Mouse (Mus musculus): ENCODE results near the gene Gmnn.

Gene Gmnn

DNA sequence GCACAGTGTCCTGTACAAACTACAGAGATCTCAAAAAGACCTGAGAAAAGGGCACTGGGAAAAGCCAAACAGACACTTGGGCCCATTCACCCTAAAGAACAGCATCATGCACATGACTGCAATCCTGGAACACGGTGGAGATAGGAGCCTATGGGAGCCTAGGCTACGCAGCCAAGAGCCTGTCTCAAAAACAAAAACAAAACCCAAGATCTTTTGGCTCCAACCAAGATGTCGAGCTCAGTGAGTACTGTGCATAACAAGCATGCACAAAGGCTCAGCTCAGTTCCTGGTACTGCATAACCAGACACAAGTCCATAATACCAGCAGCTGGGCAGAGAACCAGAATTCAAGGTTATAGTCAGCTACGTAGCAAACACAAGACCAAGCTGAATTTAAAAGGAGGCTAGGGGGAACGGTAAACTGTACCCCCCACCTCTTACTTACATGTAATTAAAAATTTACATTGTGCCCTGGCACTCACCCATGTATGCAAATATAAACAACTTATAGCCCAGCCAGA is 1.3 kb downstream of the Gmnn start:
- DNase-seq: no peak

DNA sequence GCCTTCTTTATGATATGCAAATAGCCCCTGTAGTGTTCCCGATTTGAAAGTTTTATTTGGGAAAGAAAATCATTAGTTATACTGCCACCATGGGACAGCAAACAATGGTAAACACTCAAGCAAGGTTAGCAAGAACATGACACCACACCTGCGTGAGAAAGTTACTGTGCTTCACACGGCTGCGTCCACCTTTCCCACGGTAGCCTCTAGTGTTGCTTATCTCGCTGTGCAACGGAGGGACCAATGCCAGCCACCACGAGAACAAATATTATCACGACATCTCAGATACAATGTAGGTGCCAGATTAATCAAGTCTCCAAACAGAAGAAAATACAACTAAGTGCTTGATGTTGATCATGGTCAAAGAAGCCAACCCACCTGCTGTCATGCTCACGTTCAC is 2.3 kb downstream of the Gmnn start:
- DNase-seq: no peak

DNA sequence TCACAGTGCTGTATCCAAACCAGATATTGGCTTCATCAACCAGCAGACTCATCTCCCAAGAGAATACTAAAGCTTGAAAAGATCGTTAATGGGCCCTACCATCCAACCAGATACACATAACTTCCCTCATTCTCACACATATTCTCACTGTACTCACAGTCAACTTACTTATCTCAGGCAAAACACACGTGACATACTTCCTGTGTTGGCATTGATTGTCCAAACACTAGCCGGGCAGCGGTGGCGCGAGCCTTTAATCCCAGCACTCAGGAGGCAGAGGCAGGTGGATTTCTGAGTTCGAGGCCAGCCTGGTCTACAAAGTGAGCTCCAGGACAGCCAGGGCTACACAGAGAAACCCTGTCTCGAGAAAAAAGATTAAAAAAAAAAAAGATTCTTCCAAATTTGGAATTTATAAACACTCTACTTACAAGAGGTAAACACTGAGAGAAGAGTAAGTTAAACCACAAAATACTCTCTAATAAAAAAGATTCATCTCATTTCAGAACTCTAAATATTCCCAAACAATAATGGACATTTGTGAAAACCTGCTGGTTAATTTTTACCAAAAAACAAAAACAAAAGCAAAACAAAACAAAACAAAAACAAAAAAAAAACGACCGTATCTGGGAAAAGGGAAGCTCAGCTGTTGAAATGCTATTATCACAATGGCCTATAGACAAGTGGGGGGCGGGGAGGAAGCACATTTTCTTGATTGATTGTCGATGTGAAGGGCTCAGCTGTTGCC is 3.7 kb downstream of the Gmnn start:
- DNase-seq: no peak

DNA sequence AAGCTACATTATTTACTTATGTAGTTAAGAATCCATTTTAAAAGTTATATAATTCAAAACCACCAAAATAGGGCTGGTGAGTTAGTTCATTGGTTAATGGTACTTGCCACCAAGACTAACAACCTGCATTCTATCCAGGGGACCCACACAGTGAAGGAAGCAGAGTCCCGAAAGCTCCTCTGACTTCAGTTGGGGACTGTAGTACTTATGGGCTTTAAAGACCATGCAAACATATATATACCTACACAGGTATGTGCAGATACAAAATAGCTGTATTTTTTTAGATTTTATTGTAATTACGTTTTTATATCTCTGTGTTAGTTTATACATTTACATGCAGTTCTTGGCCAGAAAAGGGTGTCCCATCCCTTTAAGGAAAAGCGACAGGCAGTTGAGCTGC is 5.0 kb downstream of the Gmnn start:
- no peak for DNase-seq

DNA sequence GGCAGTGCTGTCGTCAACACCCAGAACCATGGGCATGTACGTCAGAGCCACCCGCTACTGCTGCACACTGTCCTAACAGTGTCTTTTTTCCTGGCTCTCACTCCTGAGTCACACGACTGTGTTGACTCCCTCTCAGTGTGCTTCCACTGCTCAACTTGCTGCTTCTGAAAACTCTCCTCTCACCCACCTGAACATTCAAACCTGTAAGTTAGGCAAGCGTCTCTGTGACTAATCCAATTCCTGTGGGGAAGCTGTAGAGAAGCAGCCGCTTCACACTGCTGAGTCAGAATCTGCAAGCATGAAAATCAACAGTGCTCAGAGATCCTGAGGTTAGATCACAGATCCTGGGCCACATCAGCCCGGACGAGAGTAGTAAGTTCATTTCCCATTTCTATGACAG is 10.3 kb downstream of the Gmnn start:
- no peak for DNase-seq

DNA sequence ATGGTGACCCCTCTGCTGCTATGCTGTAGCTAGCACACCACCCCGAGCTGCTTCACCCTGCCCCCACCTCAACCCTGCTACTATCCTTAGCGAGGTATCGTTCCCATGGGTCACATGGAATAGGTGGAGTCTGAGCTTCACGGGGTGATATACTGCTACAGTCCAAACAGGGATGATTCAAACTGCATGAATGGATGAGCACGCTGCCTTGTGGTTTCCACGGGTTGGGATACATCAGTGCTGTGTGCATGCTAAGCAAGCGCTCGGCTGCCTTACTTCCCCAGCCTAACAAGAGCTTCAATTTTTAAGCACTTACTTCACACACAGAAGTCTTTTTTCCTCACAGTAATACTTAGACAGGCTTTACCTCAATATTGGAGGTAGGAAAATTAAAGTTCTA is 10.9 kb downstream of the Gmnn start:
- DNase-seq: no peak

DNA sequence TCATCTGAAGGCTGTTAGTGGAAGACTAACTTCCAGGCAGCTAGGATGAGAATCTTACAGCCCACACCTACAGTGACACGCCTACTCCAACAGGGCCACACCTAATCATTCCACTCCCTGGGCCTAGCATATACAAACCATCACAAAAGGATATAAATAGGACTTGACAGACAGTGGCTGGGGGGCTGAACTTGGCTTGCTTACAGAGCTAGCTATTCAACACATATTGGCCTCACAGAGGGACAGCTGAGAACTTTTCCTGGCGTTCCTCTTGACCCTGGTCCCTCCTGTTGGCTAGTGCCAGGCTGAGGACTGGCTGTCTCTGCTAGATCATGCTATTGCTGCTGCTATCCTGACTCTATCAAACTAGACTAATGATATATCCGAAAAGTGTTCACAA is 13.9 kb downstream of the Gmnn start:
- DNase-seq: no peak

DNA sequence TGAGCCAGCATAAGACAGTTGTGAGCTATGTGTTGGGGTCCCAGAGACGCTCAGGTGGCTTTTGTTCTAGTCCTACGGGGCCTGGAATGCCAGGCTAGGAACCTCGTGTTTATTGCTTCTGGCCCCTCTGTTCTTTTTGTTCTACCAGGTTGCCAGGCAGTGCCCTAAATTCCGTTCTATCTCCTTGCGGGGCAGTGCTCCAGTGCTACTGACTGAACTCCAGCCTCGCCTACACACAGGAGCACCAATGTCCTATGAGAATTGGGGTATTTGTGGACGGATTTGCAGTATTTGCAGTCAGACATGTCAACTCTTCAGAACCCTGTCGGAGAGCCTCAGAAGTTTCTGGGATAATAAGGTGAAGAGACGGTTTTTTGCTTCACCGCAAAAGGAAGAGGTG is 20.7 kb downstream of the Gmnn start, which contains the start of gene Armh2:
Armh2 (plus strand) TSS at position 205 of the 400 bp plus-strand sequence.
- no peak for DNase-seq

DNA sequence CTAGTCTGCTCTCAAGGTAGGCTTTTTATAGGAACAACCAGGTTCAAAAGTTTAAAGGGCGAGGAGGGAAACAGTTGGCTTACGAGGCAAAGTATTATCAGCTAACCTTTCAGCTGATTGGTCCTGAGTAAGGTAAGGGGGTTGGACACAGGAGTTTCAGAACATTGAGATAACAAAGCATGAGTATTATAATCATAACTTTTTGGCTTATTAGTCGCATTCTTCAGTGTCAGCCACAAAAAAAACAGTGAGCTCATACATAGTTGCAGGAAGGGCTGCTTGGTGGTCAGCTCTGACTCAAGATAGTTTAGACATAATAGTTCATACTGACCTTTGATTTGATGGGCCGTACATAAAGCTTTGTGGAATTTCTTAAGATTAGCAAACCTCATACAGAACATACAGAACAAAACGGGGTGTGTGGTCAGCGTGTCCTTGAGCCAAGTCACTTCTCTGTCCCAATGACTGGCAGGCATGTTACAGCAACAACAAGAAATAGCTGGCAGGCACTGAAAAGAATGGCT is 26.1 kb downstream of the Gmnn start:
- no peak for DNase-seq

DNA sequence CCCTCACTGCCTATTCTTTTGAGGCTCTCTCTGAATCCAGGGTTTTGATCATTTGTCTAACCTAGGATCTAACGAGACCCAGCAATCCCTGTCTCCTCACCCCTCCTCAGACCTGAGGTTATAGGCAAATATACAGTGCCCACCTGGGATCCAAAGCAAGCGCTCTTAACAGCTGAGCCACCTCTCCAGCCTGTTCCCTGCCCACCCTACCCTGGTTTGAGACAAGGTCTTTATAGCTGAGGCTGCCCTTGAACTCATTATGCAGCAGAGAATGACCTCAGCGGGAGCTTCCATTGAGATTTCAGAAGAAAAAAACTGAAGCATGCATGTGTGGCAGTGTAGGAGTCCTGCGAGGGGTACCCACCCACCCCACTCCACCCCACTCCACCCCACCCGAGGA is 27.2 kb downstream of the Gmnn start:
- no peak for DNase-seq

DNA sequence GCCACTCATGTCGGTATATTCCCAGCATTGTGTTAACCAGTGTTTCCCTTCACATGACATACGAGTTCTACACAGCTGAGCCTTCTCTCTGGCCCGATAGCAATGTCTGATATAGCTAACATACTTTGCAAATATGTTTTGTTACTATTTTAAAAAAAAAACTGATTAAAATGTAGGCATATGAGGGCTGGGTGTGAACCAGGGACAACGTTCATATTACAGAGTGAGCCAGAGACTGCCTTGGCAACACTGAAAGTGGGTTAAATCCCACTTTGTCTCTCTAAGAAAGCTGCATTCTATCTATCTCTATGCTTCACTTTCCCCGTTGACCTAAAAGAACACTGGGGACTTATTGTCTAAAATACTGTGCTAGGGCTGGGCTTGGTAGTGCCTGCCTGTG is 32.6 kb downstream of the Gmnn start:
- no peak for DNase-seq

DNA sequence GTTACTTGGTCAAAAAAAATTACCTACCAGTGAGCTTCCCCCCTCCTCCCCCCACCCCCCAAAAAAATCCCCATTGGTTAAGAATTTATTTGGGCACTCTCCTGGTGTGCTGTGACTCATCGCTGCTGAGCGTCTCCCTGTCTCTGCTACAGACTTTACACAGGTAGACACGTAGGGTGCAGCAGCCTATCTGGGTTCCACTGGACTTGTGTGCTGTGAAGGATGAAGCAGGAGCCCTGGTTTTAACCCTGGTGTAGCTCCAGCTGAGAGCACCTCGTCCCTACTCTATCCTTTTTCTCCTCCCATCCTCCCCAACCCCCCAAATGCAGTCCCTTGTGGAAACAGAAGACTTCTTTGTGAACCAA is 37.3 kb downstream of the Gmnn start:
- no peak for DNase-seq

DNA sequence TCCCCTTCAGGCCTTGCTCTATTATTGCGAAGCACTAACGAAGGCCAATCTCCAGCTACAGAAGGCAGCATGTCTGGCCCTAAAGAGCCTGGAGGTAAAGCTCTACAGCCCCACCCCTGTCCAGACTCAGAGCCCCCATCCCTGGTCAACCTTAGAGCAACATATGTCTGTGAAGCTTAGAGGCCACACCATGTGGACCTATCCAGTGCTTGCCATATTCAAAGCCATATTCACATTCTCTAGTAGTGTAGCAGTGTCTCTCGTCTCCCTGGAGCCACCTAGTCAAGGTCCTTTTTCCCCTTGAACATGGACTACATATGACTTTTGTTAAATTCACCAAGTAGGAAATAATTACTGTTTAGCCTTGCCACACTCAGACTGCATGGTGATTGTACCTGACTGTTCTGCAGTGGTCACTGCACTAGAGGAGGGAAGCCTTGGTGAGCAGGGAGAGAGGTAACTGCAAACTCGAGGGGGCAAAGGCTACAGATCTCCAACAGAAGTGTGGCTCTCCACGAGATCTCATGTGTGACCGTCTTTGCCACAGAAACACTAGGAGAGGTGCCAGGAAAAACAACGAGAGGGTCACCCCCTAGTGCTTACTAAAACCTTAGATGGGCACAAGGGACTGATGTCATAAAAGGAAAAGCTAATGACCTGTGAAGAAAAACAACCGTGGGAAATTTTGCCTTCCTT is 37.9 kb downstream of the Gmnn start:
- peak in 1 of 2 experiments; percentile 44 for DNase-seq

DNA sequence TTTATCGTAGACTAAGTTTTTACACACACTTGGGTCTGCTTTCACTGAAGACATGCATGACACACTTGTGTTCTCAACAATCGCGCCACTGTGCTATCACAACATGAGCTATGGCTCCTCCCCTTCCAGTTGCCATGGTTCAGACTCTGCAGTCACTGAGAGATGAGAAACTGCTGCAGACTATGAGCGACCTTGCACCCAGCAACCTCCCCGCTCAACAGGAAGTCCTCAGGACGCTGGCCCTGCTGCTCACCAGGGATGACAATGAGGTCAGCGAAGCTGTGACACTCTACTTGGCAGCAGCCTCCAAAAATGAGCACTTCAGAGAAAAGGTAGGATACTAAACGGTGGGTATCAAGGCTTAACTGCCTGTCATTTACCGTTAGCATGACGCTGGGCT is 40.2 kb downstream of the Gmnn start:
- no peak for DNase-seq

DNA sequence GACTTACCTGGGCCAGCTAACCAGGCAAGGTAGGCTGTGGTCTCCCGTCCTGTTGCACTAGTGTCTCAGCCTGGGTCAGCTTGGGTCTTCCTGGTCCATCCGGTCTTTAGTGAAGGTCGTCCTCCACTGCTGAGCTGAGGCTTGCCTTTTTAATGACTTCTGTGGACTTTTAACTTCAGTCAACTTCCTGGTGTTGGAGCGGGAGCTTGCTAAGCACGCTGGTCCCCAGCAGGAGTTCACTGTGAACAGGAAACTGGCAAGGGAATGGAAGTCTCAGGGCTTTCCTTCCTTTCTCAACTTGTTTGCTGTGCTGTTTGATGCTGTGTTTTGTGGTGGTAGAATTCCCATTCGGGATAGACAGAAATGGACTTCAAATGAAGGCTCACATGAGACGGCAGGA is 44.0 kb downstream of the Gmnn start:
- DNase-seq: no peak

DNA sequence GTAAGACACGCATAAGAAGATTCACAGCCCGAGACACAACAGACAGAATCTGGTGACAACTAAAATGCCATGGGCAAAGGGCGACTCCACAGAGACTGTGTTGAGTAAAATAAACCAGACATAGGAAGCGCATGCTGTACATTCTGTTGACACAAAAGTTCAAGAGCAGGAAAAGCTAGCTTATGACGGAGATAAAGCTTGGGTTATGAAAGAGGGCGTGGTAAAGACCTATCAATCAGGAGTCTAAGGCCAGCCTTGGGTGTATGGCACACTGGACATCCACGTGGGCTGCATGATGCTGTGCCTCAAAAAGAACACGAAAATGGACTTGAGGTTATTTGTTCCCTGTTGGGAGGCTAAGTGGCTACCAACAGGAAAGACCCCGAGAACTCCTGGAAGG is 45.3 kb downstream of the Gmnn start:
- DNase-seq: no peak

DNA sequence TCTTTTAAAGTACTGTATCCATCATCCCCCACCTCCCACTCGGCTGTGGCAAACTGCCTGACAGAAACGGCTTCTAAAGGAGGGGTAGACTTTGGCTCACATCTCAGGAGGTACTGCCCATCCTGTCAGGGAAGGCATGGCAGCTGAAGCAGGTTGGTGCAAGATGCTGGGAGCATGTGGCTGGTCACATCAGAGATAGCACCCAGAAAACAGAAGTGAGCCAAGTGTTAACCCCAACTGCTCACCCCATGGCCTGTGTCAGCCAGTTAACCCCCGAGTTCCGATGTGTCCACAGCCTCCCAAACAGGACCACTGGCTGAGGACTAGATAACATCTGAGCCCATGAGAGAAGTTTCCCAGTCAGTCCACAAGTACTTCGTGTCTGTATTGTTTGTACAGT is 46.1 kb downstream of the Gmnn start:
- DNase-seq: no peak

DNA sequence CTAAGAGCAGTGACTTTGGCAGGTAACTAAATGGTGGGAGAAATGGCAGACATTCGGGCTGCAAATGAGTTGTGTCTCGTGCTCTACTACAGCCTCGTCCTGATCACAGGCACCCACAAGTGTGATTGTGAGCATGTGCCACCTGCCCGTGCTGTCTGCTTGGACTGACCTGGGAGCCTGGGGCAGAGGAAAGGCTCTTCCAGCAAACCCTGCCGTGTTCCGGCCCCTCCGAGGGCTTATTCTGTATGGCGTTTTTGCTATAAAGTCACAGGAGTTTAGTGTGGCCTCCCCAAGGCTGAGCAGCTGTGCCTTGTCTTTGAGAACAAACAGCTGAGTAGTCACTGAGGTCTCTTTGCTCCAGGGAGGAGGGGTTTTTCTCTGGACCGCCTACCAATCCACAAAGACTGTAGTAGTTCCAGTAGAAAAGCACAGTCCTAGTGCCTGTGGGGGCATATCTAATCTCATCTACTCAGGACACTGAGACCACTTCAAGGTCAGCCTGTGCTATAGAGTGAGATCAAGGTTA is 47.3 kb downstream of the Gmnn start:
- DNase-seq: peak in 1 of 2 experiments; percentile 36

DNA sequence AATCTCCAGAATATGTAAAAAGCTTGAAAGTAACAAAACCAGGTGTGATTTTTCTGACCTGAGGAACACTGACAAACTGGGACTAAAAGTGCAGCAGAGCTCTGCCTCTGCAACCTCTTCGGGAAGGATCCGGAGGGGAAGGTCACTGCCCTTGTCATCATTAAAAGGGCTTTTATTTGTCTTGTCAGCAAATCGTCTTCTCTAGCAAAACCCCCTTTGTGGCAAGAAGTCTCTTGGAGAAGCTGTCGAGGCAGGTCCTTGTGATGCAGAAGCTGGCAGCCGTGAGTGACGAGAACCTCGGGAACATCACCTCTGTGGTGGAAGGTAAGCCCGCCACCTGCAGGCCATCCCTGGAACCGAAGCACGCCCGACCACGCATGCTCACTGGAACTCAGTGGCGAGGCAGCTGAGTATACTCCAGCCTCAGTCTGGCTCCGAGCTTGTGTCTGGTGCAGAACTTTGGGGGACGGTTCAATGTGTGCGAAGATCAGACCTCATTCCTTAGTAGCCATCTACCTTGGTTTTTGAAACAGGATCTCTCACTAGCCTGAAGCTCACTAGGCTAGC is 48.2 kb downstream of the Gmnn start:
- DNase-seq: peak; percentile 94

DNA sequence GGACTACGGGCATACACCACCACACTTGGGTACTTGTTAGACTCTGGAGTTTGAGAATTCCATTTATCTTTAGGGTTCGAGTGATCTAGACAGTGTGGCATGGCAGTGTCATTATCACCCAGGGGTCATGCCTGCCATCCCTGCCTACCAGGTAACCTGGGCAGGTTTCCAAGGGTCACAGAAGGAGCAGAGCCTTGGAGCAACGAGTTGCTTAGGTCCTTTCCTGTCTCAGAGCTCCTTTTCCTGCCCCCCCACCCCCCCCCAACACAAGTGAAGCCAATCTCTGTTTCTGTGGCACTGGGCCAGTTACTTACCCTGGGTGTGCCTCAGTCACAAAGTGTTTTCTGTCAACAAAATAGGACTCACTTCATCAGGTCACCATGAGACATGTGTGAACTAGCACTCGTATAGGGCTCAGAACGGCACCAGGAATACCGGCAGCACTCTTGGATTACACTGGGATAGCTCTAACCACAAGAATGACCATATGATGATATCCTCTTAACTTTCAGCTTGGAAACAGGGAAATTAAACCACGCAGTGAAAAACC is 49.1 kb downstream of the Gmnn start:
- DNase-seq: no peak

DNA sequence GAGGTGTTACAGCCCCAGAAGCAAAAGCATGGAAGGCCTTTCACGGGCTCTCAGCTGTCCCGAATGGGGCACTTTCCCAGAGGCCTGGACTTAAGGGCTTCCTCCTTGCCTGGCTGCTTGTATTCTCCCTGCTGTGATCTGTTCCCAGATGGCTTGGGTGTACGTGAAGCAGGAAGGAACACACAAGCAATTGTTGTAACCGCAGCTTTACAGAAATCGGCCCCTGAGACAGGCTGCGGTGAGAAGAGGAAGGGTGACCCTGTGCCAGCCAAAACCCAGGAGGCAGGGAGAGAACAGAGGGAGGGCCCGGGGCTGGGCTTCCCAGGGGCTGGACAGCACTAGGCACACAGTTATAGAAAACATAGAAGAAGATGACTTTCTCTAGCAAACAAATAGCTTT is 50.8 kb downstream of the Gmnn start:
- no peak for DNase-seq

DNA sequence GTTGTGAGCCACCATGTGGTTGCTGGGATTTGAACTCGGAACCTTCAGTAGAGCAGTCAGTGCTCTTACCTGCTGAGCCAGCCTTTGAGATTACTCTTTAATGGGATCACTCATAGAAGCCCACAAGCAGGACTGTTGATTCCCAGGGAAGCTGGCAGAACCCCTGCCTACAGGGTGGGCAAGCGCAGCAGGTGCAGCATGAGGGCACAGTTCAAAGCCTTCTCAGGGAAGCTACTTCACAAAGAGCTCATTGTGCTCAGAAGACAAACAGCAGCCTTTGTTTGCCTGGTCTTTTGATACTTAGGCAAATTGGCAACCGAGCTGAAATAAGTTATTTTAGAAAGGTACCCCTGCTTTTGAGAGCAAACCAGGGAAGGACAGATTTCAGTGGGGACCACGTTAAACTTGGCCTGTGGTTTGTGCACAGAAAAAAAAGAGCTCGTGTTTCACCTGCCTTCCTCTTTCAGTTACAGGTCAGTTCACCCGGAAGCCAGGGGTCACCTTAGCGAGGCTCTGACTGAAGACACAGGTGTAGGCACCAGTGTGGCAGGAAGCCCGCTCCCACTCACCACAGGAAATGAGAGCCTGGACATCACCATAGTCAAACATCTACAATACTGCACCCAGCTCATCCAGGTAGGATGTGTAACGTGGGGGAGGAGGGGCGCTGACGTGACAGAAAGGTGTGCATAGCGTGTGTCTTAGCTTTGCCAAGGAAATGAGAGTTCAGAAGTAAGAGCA is 51.9 kb downstream of the Gmnn start:
- DNase-seq: no peak

DNA sequence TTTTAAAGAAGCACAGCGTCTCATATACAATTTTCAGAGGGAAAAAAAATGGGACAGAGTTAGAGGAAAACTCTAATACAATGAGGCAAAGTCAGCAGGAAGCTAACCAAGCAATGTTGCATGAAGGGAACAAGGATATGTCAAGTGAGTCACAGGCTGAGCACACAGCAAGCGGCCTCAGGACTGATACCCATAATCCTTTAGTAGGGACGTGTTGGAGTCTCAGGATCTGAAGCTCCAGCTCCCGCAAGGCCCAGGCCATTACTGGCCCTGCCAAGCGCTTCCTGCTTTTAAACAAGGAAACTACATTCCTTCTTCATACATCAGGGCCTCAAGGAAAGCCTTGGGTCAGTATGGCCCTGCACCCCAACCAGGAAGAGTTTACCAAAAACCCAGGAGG is 59.6 kb downstream of the Gmnn start:
- DNase-seq: no peak
